Mouse (Mus musculus) kidney, postnatal 0 days (tissue): ENCODE measurements around the gene Trim29. TPM values are rescaled to one million over a fixed set of nuclear protein-coding genes. Genes with fewer than 3 reads are reported as not detected.
A peak's percentile ranks its signal among the peaks of the same experiment; 100 is the strongest.

ENCODE experiments used
- ATAC-seq: fragments of 200-750 bp; cut with Nextera tagmentation; replicated peaks from 2 replicates; pipeline ENCODE4 v1.8.0; 2017; ENCODE audit warnings: low read depth, moderate number of reproducible peaks, moderate TSS enrichment, moderate library complexity; ENCODE audit not compliant: low FRiP score
- DNase-seq: peaks from one replicate; pipeline ENCODE4 v3.0.0-alpha.2; 2016; ENCODE audit warnings: low spot score
- H3K27ac ChIP-seq: fragments of 300-500 bp; sonication (generic); 2 replicates; pipeline ENCODE4 v1.5.1; 2014; ENCODE audit warnings: mild to moderate bottlenecking
- H3K27me3 ChIP-seq: fragments of 300-500 bp; sonication (generic); 2 replicates; pipeline ENCODE4 v1.6.1; 2014; ENCODE audit warnings: low read length, mixed read lengths; ENCODE audit not compliant: insufficient read depth
- H3K36me3 ChIP-seq: fragments of 300-500 bp; sonication (generic); 2 replicates; pipeline ENCODE4 v1.6.1; 2014; ENCODE audit warnings: low read length, mixed read lengths; ENCODE audit not compliant: insufficient read depth
- H3K4me1 ChIP-seq: fragments of 300-500 bp; sonication (generic); replicated peaks from 2 replicates; pipeline ENCODE4 v1.6.1; 2014; ENCODE audit warnings: antibody characterized with exemption, low read length, mixed read lengths; ENCODE audit not compliant: insufficient read depth
- H3K4me2 ChIP-seq: fragments of 300-500 bp; sonication (generic); 2 replicates; pipeline ENCODE4 v1.6.1; 2014; ENCODE audit warnings: mild to moderate bottlenecking, low read length, moderate library complexity, mixed read lengths
- H3K4me3 ChIP-seq: fragments of 300-500 bp; sonication (generic); replicated peaks from 2 replicates; pipeline ENCODE4 v1.5.1; 2014; ENCODE audit warnings: low read depth, low read length
- H3K9ac ChIP-seq: fragments of 300-500 bp; sonication (generic); 2 replicates; pipeline ENCODE4 v1.6.1; 2014; ENCODE audit warnings: low read depth, low read length
- H3K9me3 ChIP-seq: fragments of 300-500 bp; sonication (generic); replicated peaks from 2 replicates; pipeline ENCODE4 v1.6.1; 2016; ENCODE audit warnings: low read length, inconsistent platforms, mixed read lengths
- CTCF ChIP-seq: IDR thresholded peaks from 2 replicates; pipeline ENCODE4 v1.5.1; 2016; ENCODE audit warnings: antibody characterized with exemption, low read depth, mild to moderate bottlenecking, moderate library complexity
- WGBS: fragments of 180-500 bp; shearing (Covaris S2); extraction: QIAGEN DNeasy Blood & Tissue Kit; methylation state at CpG from one replicate; pipeline ENCODE4 v1.1.7; 2014; 5-methylcytosine and 5-hydroxymethylcytosine counted together
- polyA plus RNA-seq: library from polyadenylated mRNA; unstranded; fragments of >200 nt; fragmentation: Nextera tagmentation; extraction: Ambion mirVana; gene quantifications from 2 replicates; pipeline ENCODE4 v1.2.1, GENCODE M21; 2015

Gene Trim29
- polyA plus RNA-seq, 1 experiment from 2014 or later = 2.5 TPM

- H3K27ac ChIP-seq = no peak overlapping the region
- no peak for TF ChIP-seq CTCF
- H3K27me3 ChIP-seq = no peaks in the 10 kb centered on the region
- no peak overlapping the region for H3K4me3 ChIP-seq
- no peak overlapping the region for H3K9ac ChIP-seq
- no peak for ATAC-seq
- 67% methylated on average over 13 of the region's 13 CpGs for WGBS
- H3K4me1 ChIP-seq = no peaks in the 10 kb centered on the region
- H3K4me2 ChIP-seq = no peak overlapping the region
- DNase-seq = no peak
- H3K36me3 ChIP-seq = no peaks in the 10 kb centered on the region
- no peaks in the 10 kb centered on the region for H3K9me3 ChIP-seq
Measured at GRCm38 (mm10) chr9:43351015-43351414, 40.4 kb downstream of the Trim29 start.

GRCm38 (mm10) chr9:43357011-43357410, 46.4 kb downstream of the Trim29 start:
- Histone ChIP-seq H3K4me1 (0 out of 2 replicates have a peak, but pooled peaks cover 4% of the 10 kb centered on the region), H3K36me3 (no peaks in the 10 kb centered on the region), H3K9ac (no peak overlapping the region), H3K27me3 (no peaks in the 10 kb centered on the region), H3K4me2 (no peak overlapping the region), H3K27ac (no peak overlapping the region), H3K4me3 (no peak overlapping the region), H3K9me3 (no peaks in the 10 kb centered on the region)
- DNase-seq (no peak), ATAC-seq (no peak)
- TF ChIP-seq CTCF = no peak

GRCm38 (mm10) chr9:43358591-43359323, 48.1 kb downstream of the Trim29 start:
- 40% methylated on average over 15 of the region's 15 CpGs for WGBS
- H3K27ac ChIP-seq = 0 out of 2 replicates have a peak overlapping the region, but pooled peaks have one; percentile 5
- ATAC-seq (peak; percentile 81), DNase-seq (peak; percentile 49)
- no peak overlapping the region for H3K4me3 ChIP-seq
- TF ChIP-seq CTCF = no peak
- H3K36me3 ChIP-seq = no peaks in the 10 kb centered on the region
- H3K9me3 ChIP-seq = no peaks in the 10 kb centered on the region
- no peak overlapping the region for H3K9ac ChIP-seq
- H3K4me2 ChIP-seq = no peak overlapping the region
- H3K4me1 ChIP-seq = 0 out of 2 replicates have a peak, but pooled peaks cover 4% of the 10 kb centered on the region
- H3K27me3 ChIP-seq = no peaks in the 10 kb centered on the region

- H3K4me1 ChIP-seq = no peaks in the 10 kb centered on the region
- no peak for TF ChIP-seq CTCF
- H3K27me3 ChIP-seq = no peaks in the 10 kb centered on the region
- H3K36me3 ChIP-seq = no peaks in the 10 kb centered on the region
- no peak for DNase-seq
- H3K27ac ChIP-seq = no peak overlapping the region
- ATAC-seq = no peak
- H3K4me2 ChIP-seq = no peak overlapping the region
- H3K9me3 ChIP-seq = no peaks in the 10 kb centered on the region
- 81% methylated on average over 3 of the region's 3 CpGs for WGBS
- no peak overlapping the region for H3K9ac ChIP-seq
- H3K4me3 ChIP-seq = no peak overlapping the region
Measured at GRCm38 (mm10) chr9:43368781-43369180, 58.1 kb downstream of the Trim29 start.

GRCm38 (mm10) chr9:43383871-43384270, 73.2 kb downstream of the Trim29 start:
- H3K27ac ChIP-seq = no peak overlapping the region
- no peak overlapping the region for H3K4me2 ChIP-seq
- no peaks in the 10 kb centered on the region for H3K9me3 ChIP-seq
- no peaks in the 10 kb centered on the region for H3K36me3 ChIP-seq
- H3K27me3 ChIP-seq = no peaks in the 10 kb centered on the region
- no peaks in the 10 kb centered on the region for H3K4me1 ChIP-seq
- H3K4me3 ChIP-seq = no peak overlapping the region
- no peak for TF ChIP-seq CTCF
- DNase-seq = no peak
- 87% methylated on average over 4 of the region's 4 CpGs for WGBS
- no peak for ATAC-seq
- H3K9ac ChIP-seq = no peak overlapping the region

GRCm38 (mm10) chr9:43384400-43384799, 73.8 kb downstream of the Trim29 start:
- H3K27ac ChIP-seq = no peak overlapping the region
- no peaks in the 10 kb centered on the region for H3K9me3 ChIP-seq
- ATAC-seq (no peak), DNase-seq (no peak)
- WGBS = 71% methylated on average over 3 of the region's 3 CpGs
- no peak for TF ChIP-seq CTCF
- H3K36me3 ChIP-seq = no peaks in the 10 kb centered on the region
- H3K4me1 ChIP-seq = no peaks in the 10 kb centered on the region
- H3K4me3 ChIP-seq = no peak overlapping the region
- H3K4me2 ChIP-seq = no peak overlapping the region
- H3K27me3 ChIP-seq = no peaks in the 10 kb centered on the region
- no peak overlapping the region for H3K9ac ChIP-seq

Other genes with a start within 250 kb of the Trim29 start
- gene Arhgef12, start 203.6 kb upstream of the Trim29 start, polyA plus RNA-seq = 11.2 and 11.4 TPM in 2 replicates
- gene Tmem136, start 194.3 kb upstream of the Trim29 start, polyA plus RNA-seq = 9.3 and 10.6 TPM in 2 replicates
- 0.41 and 0.47 TPM in 2 replicates for gene Pou2f3, start 100.5 kb upstream of the Trim29 start, polyA plus RNA-seq
- gene Oaf, start 70.9 kb upstream of the Trim29 start, polyA plus RNA-seq = 57.2 and 62.9 TPM in 2 replicates